Mouse (Mus musculus) B cell, adult 67 days (primary cell): ENCODE results near the gene Ube2q2. TPM values are rescaled to one million over a fixed set of nuclear protein-coding genes. Genes with fewer than 3 reads are reported as not detected.

Source experiments
- total RNA-seq, 2 experiments: library from RNA; stranded (reverse); gene quantifications; 4 replicates each; pipeline ENCODE4 v1.2.4; 2023

The Ube2q2 gene
- 10 to 100 TPM; 37.3 to 38.3 TPM for total RNA-seq

GRCm38 (mm10) chr9:55148854-55149498, at the start of gene Ube2q2:
TSS of gene Ube2q2 (plus strand) at chr9:55148854.

GRCm38 (mm10) chr9:55208790-55209481, 60.3 kb downstream of the Ube2q2 start, which contains the start of gene Fbxo22:
TSS of gene Fbxo22 (plus strand) at chr9:55208925.

Other genes starting within 250 kb of the Ube2q2 start
- gene Hykk, start 231.6 kb upstream of the Ube2q2 start, total RNA-seq = 1 to 10 TPM; 1.4 to 1.8 TPM
- 100 to 1,000 TPM in 1 of 2 experiments, 10 to 100 TPM in 1; 94.4 to 105 TPM for gene Psma4, start 198.1 kb upstream of the Ube2q2 start, total RNA-seq
- not detected for gene AY074887, start 197.9 kb upstream of the Ube2q2 start, total RNA-seq
- gene Chrna5, start 168.0 kb upstream of the Ube2q2 start, total RNA-seq = not detected
- gene Chrna3, start 122.3 kb upstream of the Ube2q2 start, total RNA-seq = not detected
- gene Chrnb4, start 100.1 kb upstream of the Ube2q2 start, total RNA-seq = not detected
- gene Fbxo22, start 60.1 kb downstream of the Ube2q2 start, total RNA-seq = 10 to 100 TPM; 52.5 TPM
- 1 to 10 TPM; 1.3 to 1.7 TPM for gene Nrg4, start 178.0 kb downstream of the Ube2q2 start, total RNA-seq
- not detected for gene Tmem266, start 178.1 kb downstream of the Ube2q2 start, total RNA-seq